Mouse (Mus musculus) regulatory T cell (primary cell): Measurements from ENCODE around the gene Muc16.

Experiments used
- in situ Hi-C: fragments of 300-600 bp; cut with MboI, MseI; formaldehyde crosslinking; loops from one replicate; pipeline ENCODE4 v1.15.1; 2025; ENCODE audit warnings: high pct_unique_total_duplicates

Muc16 gene

DNA sequence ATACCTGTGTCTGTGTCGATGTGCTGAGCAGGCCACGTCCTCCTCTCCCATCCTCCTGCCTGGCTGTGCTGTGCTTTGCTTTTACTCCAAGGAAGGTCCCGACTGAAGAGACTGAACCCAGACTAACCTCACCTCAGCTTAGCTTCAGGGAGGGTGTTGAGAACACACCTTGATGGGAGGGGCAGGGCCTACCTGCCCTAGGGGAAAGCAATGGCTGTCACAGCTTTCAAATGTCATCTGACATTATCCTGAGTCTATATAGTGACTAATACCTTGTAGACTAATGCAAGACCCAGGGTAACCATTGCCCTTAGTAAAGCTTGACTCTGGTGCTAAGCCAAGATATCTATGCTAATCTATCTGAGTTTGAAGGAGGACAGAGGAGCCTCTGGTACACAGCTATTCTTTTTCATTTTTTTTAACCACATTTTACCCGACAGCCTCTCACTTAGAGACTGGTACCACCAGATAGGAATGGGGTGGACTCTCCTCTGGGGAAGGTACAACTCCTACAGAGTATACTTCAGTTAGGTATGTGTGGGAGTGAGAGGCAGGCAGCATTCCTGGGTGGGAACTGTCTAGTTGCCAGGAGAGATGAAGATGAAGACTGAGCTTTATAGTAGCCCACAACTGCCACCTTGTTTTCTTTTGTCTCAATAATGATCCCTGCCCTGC lies at the start of gene Muc16:
Muc16 (minus strand) TSS at position 51 of the 675 bp plus-strand sequence.
- in situ Hi-C loops = no loop called here

DNA sequence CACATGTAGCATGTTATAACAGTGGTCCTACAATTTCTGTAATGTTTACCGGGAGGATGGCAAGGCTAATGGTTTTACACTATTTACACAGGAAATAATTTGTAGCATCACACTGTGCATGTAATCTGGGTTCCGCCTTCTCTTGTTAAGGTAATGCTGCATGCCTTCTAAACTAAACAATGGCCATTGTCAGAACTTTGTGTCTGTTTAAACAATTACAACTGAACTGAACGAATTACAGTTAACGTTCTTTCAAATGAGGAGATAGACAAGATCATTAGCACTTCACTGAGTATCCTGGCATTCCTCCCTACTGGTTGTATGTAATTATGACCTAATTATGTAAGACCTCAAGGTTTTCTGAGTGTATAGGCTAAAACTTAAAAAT lies 48.4 kb upstream of the Muc16 start:
- in situ Hi-C loops = no loop called here

GRCm38 (mm10) chr9:18721931-18722711 lies 47.8 kb upstream of the Muc16 start:
- in situ Hi-C loops = no loop called here

GRCm38 (mm10) chr9:18721011-18721410 lies 46.7 kb upstream of the Muc16 start:
- in situ Hi-C loops = no loop called here

DNA sequence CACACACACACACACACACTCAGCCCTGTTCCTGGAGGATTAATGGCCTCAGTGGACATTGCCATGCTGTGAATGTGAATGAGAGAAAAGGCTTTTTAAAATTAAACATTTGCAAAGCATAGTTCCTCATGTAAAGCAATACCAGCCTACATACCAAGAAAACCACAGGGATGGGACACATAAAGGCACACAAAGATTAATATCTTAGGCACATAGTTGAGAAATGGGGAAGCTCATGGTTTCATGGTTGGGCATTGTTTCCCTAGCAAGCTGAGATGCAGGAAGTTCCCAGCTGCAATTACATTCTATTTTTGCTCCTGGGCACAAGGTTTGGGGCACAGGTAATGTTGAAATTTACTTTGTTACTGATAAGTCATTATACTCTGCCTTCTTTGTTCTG lies 31.3 kb upstream of the Muc16 start:
- in situ Hi-C loops = no loop called here

GRCm38 (mm10) chr9:18598366-18598765 lies 76.0 kb downstream of the Muc16 start:
- in situ Hi-C loops = no loop called here

- in situ Hi-C loops = no loop called here
Measured at GRCm38 (mm10) chr9:18508098-18508497, 166.2 kb downstream of the Muc16 start.

DNA sequence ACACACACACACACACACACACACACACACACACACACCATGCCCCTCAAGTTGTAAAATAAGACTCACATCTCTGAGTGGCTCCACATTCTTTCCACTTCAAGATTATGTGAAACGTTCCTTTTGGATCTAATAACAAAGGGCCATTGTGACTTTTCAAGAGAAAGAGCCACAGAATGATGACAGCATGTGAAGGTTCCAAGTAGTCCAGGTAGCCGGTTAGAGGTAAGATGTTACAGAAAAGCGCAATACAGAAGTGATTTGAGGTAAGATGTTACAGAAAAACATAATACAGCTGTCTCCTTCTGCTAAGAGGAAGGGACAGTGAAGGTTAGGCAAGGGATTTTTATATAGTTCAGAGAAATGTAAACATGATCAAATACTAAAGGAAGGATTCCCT lies 196.2 kb downstream of the Muc16 start, which contains the start of the genes Zfp558 and Mbd3l1:
Zfp558 (minus strand) TSS at position 101 of the 400 bp plus-strand sequence.
Mbd3l1 (plus strand) TSS at position 192 of the 400 bp plus-strand sequence.
- in situ Hi-C loops = loop anchor here (10.0 kb wide), 1 partner anchor 193 kb away; no protein-coding TSS in a partner anchor

- in situ Hi-C loops = loop anchor here (10.0 to 25.0 kb wide), 2 partner anchors 189 to 1914 kb away; partner anchors contain the start of gene Zfp560
Measured at GRCm38 (mm10) chr9:18473324-18474128, 200.8 kb downstream of the Muc16 start.

GRCm38 (mm10) chr9:18468005-18468404 lies 206.3 kb downstream of the Muc16 start:
- in situ Hi-C loops = loop anchor here (25.0 kb wide), 1 partner anchor 1919 kb away; the partner anchor contains the start of gene Zfp560

DNA sequence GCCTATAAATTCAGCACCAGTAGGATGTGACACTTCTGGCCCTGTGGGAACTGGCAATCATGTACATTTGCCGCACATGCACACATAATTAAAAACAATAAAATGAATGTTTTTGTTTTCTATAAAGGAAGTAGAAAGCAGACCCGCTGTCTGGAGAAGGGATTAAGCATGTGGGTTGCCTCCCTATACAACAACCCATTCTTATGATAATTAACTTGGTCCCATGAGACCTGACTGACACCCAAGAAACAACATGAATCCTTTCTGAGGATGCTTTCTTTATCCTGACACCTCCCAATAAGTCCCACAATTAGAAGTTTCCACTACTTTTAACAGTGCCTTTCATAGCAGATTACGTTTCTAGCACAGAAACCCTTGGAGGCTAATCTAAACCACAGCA lies 207.0 kb downstream of the Muc16 start:
- in situ Hi-C loops = loop anchor here (25.0 kb wide), 1 partner anchor 1920 kb away; the partner anchor contains the start of gene Zfp560

GRCm38 (mm10) chr9:18456520-18456919 lies 217.8 kb downstream of the Muc16 start:
- in situ Hi-C loops = loop anchor here (25.0 kb wide), 1 partner anchor 1931 kb away; the partner anchor contains the start of gene Zfp560
